Mouse (Mus musculus): ENCODE results near the gene Cda. TPM values are rescaled to one million over a fixed set of nuclear protein-coding genes. Genes with fewer than 3 reads are reported as not detected.
A peak's percentile ranks its signal among the peaks of the same experiment; 100 is the strongest.
"Not testable (repeated sequence)": the region's sequence is repeated elsewhere in the genome, so short reads cannot be mapped to it uniquely, and the experiment has no call there.

The Cda gene
- polyA plus RNA-seq, 1 experiment: 0.06 TPM

DNA sequence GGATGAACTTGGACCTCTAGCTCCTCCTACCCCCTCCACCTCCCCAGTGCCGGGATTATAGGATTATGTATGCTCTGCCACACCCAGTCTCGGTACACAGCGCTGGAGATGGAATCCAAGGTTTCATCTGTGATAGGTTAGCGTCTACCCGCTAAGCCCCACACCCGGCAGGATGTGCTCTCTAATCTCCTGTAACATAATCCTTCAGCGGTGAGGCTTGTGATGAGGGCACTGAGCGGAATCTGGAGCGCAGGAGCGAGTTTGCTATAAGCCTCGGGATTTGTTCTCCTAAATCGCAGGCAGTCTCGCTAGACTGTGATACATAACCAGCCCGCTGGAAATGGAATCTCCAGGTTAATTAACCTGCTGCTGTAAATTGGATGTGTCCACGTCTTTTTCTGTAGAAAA lies 37.5 kb downstream of the Cda start:
- Histone ChIP-seq H3K4me3 (replicated peaks) (no peak overlapping the region), H3K36me3 (ENCODE audit: control insufficient read depth) (no peaks in the 10 kb centered on the region), H3K9me3 (ENCODE audit: control insufficient read depth, low read length) (peaks cover 7% of the 10 kb centered on the region; the same call in 1 of the 2 replicates), H3K4me1 (ENCODE audit: control insufficient read depth) (peaks cover 13% of the 10 kb centered on the region), H3K27me3 (ENCODE audit: control insufficient read depth) (peaks cover 20% of the 10 kb centered on the region)
- TF ChIP-seq TAL1 (IDR thresholded peaks at IDR 0.05; ENCODE audit: low read length) (no peak), GATA1 (IDR thresholded peaks at IDR 0.05; ENCODE audit: low read length) (no peak)

DNA sequence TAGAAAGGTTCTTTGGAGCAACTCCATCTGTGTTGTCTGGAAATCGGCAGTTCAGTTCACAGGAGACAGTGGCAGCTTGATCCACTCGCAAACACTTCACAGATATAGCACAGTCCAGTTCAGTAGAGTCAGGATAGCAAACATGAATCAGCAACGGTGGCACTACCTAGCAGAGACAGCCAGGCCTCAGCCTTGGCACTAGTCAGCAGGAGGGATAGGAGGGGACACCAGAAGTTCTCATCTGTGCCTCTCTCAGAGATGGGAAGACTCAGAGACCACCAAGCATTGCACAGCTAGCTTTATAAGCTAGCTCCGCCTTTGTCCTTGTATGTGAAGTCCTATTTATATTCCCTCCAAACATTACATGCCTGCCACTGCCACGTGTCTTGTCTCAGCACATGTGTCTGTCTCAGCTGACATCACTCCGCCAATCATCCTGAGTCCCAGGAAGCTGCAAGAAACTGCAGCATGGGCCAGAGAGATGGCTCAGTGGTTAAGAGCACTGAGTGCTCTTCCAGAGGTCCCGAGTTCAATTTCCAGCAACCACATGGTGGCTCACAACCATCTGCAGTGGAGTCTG lies 39.8 kb downstream of the Cda start:
- Histone ChIP-seq H3K36me3 (ENCODE audit: control insufficient read depth) (no peaks in the 10 kb centered on the region), H3K4me3 (replicated peaks) (no peak overlapping the region), H3K4me1 (ENCODE audit: control insufficient read depth) (peaks cover 16% of the 10 kb centered on the region), H3K27me3 (ENCODE audit: control insufficient read depth) (peaks cover 20% of the 10 kb centered on the region), H3K9me3 (ENCODE audit: control insufficient read depth, low read length) (peaks cover 7% of the 10 kb centered on the region; the same call in 1 of the 2 replicates)
- TF ChIP-seq GATA1 (IDR thresholded peaks at IDR 0.05; ENCODE audit: low read length) (no peak), TAL1 (IDR thresholded peaks at IDR 0.05; ENCODE audit: low read length) (no peak)

- H3K9me3 ChIP-seq (ENCODE audit: control insufficient read depth, low read length); H3K4me3 ChIP-seq (replicated peaks); H3K36me3 ChIP-seq (ENCODE audit: control insufficient read depth): not testable (repeated sequence)
- Histone ChIP-seq H3K4me1 (ENCODE audit: control insufficient read depth) (peaks cover 16% of the 10 kb centered on the region), H3K27me3 (ENCODE audit: control insufficient read depth) (peaks cover 19% of the 10 kb centered on the region)
Measured at GRCm38 (mm10) chr4:138327155-138327554, 40.6 kb downstream of the Cda start.

- H3K4me1 ChIP-seq (ENCODE audit: control insufficient read depth): peaks cover 16% of the 10 kb centered on the region
- peaks cover 7% of the 10 kb centered on the region; the same call in 1 of the 2 replicates for H3K9me3 ChIP-seq (ENCODE audit: control insufficient read depth, low read length)
- peak within 1 kb of the TSS; percentile 93 for H3K4me3 ChIP-seq (replicated peaks)
- peaks cover 12% of the 10 kb centered on the region for H3K27me3 ChIP-seq (ENCODE audit: control insufficient read depth)
- H3K36me3 ChIP-seq (ENCODE audit: control insufficient read depth): no peaks in the 10 kb centered on the region
- TF ChIP-seq TAL1 (IDR thresholded peaks at IDR 0.05; ENCODE audit: low read length): no peak
- no peak for TF ChIP-seq GATA1 (IDR thresholded peaks at IDR 0.05; ENCODE audit: low read length)
Measured at GRCm38 (mm10) chr4:138326077-138326695, 41.6 kb downstream of the Cda start, which contains the start of gene Pink1. Gene Pink1 (minus strand): TSS chr4:138326307.

GRCm38 (mm10) chr4:138325466-138326076 lies 42.2 kb downstream of the Cda start:
- peaks cover 6% of the 10 kb centered on the region for H3K27me3 ChIP-seq (ENCODE audit: control insufficient read depth)
- TF ChIP-seq TAL1 (IDR thresholded peaks at IDR 0.05; ENCODE audit: low read length) (no peak), GATA1 (IDR thresholded peaks at IDR 0.05; ENCODE audit: low read length) (no peak)
- peaks cover 18% of the 10 kb centered on the region for H3K4me1 ChIP-seq (ENCODE audit: control insufficient read depth)
- no peaks in the 10 kb centered on the region for H3K36me3 ChIP-seq (ENCODE audit: control insufficient read depth)
- H3K4me3 ChIP-seq (replicated peaks): peak overlapping the region; percentile 93
- peaks cover 7% of the 10 kb centered on the region; the same call in 1 of the 2 replicates for H3K9me3 ChIP-seq (ENCODE audit: control insufficient read depth, low read length)

DNA sequence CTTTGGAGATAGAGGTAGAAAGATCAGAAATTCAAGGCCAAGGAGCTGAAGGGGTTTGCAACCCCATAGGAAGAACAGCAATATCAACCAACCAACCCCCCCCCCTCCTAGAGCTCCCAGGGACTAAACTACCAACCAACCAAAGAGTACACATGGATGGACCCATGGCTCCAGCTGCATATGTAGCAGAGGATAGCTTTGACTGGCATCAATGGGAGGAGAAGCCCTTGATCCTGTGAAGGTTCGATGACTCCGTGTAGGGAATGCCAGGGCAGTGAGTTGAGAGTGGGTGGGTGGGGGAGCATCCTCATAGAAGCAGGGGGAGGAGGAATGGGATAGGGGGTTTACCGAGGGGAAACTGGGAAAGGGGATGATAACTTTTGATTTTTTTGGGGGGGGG lies 43.3 kb downstream of the Cda start:
- Histone ChIP-seq H3K9me3 (ENCODE audit: control insufficient read depth, low read length) (peaks cover 7% of the 10 kb centered on the region; the same call in 1 of the 2 replicates), H3K27me3 (ENCODE audit: control insufficient read depth) (no peaks in the 10 kb centered on the region; the same call in 1 of the 2 replicates), H3K4me1 (ENCODE audit: control insufficient read depth) (peaks cover 18% of the 10 kb centered on the region), H3K36me3 (ENCODE audit: control insufficient read depth) (no peaks in the 10 kb centered on the region), H3K4me3 (replicated peaks) (no peak overlapping the region)
- TF ChIP-seq GATA1 (IDR thresholded peaks at IDR 0.05; ENCODE audit: low read length) (no peak), TAL1 (IDR thresholded peaks at IDR 0.05; ENCODE audit: low read length) (no peak)

GRCm38 (mm10) chr4:138323753-138324152 lies 44.0 kb downstream of the Cda start:
- TF ChIP-seq GATA1 (IDR thresholded peaks at IDR 0.05; ENCODE audit: low read length): no peak
- TF ChIP-seq TAL1 (IDR thresholded peaks at IDR 0.05; ENCODE audit: low read length): no peak
- Histone ChIP-seq H3K9me3 (ENCODE audit: control insufficient read depth, low read length) (peaks cover 7% of the 10 kb centered on the region; the same call in 1 of the 2 replicates), H3K4me1 (ENCODE audit: control insufficient read depth) (peaks cover 22% of the 10 kb centered on the region), H3K4me3 (replicated peaks) (no peak overlapping the region), H3K27me3 (ENCODE audit: control insufficient read depth) (no peaks in the 10 kb centered on the region; the same call in 1 of the 2 replicates), H3K36me3 (ENCODE audit: control insufficient read depth) (no peaks in the 10 kb centered on the region)

- Histone ChIP-seq H3K27me3 (ENCODE audit: control insufficient read depth) (no peaks in the 10 kb centered on the region), H3K4me3 (replicated peaks) (no peak overlapping the region), H3K4me1 (ENCODE audit: control insufficient read depth) (peaks cover 24% of the 10 kb centered on the region), H3K9me3 (ENCODE audit: control insufficient read depth, low read length) (no peaks in the 10 kb centered on the region), H3K36me3 (ENCODE audit: control insufficient read depth) (peaks cover 3% of the 10 kb centered on the region; the same call in 1 of the 2 replicates)
- TF ChIP-seq TAL1 (IDR thresholded peaks at IDR 0.05; ENCODE audit: low read length) (no peak), GATA1 (IDR thresholded peaks at IDR 0.05; ENCODE audit: low read length) (no peak)
Measured at GRCm38 (mm10) chr4:138322692-138323091, 45.1 kb downstream of the Cda start.

- Histone ChIP-seq H3K4me1 (ENCODE audit: control insufficient read depth) (peaks cover 23% of the 10 kb centered on the region), H3K36me3 (ENCODE audit: control insufficient read depth) (peaks cover 11% of the 10 kb centered on the region; the same call in 1 of the 2 replicates), H3K4me3 (replicated peaks) (no peak overlapping the region), H3K27me3 (ENCODE audit: control insufficient read depth) (no peaks in the 10 kb centered on the region), H3K9me3 (ENCODE audit: control insufficient read depth, low read length) (peaks cover under 1% of the 10 kb centered on the region; the same call in 1 of the 2 replicates)
- TF ChIP-seq GATA1 (IDR thresholded peaks at IDR 0.05; ENCODE audit: low read length) (no peak), TAL1 (IDR thresholded peaks at IDR 0.05; ENCODE audit: low read length) (no peak)
Measured at GRCm38 (mm10) chr4:138321488-138321887, 46.3 kb downstream of the Cda start.
